Mouse (Mus musculus) hindbrain, embryonic 12.5 days (tissue): Measurements from ENCODE around the gene Prpf6. TPM values are rescaled to one million over a fixed set of nuclear protein-coding genes. Genes with fewer than 3 reads are reported as not detected.
A peak's percentile ranks its signal among the peaks of the same experiment; 100 is the strongest.

ENCODE experiments used
- ATAC-seq: fragments of 200-750 bp; cut with Nextera tagmentation; 2 replicates; pipeline ENCODE4 v1.8.0; 2017; ENCODE audit warnings: moderate TSS enrichment; ENCODE audit not compliant: low FRiP score
- H3K27ac ChIP-seq: fragments of 300-500 bp; sonication (generic); 2 replicates; pipeline ENCODE4 v1.5.1; 2016; ENCODE audit warnings: mild to moderate bottlenecking
- H3K27me3 ChIP-seq: fragments of 300-500 bp; sonication (generic); 2 replicates; pipeline ENCODE4 v1.6.1; 2016; ENCODE audit warnings: mild to moderate bottlenecking
- H3K36me3 ChIP-seq: fragments of 300-500 bp; sonication (generic); 2 replicates; pipeline ENCODE4 v1.6.1; 2016; ENCODE audit warnings: mild to moderate bottlenecking
- H3K4me1 ChIP-seq: fragments of 300-500 bp; sonication (generic); 2 replicates; pipeline ENCODE4 v1.6.1; 2016
- H3K4me2 ChIP-seq: fragments of 300-500 bp; sonication (generic); replicated peaks from 2 replicates; pipeline ENCODE4 v1.6.1; 2016; ENCODE audit warnings: mild to moderate bottlenecking
- H3K4me3 ChIP-seq: fragments of 300-500 bp; sonication (generic); 2 replicates; pipeline ENCODE4 v1.5.1; 2016; ENCODE audit warnings: mild to moderate bottlenecking
- H3K9ac ChIP-seq: fragments of 300-500 bp; sonication (generic); 2 replicates; pipeline ENCODE4 v1.6.1; 2016; ENCODE audit warnings: mild to moderate bottlenecking, moderate library complexity
- H3K9me3 ChIP-seq: fragments of 300-500 bp; sonication (generic); replicated peaks from 2 replicates; pipeline ENCODE4 v1.6.1; 2016; ENCODE audit warnings: mild to moderate bottlenecking
- WGBS: fragments of 180-500 bp; shearing (Covaris S2); methylation state at CpG from one replicate; pipeline ENCODE4 v1.1.7; 2016; 5-methylcytosine and 5-hydroxymethylcytosine counted together
- polyA plus RNA-seq: library from polyadenylated mRNA; unstranded; fragments of >200 nt; fragmentation: Nextera tagmentation; extraction: Ambion mirVana; gene quantifications from 2 replicates; pipeline ENCODE4 v1.2.1, GENCODE M21; 2016

The Prpf6 gene
- polyA plus RNA-seq, 1 experiment from 2014 or later: 72.4 TPM

DNA sequence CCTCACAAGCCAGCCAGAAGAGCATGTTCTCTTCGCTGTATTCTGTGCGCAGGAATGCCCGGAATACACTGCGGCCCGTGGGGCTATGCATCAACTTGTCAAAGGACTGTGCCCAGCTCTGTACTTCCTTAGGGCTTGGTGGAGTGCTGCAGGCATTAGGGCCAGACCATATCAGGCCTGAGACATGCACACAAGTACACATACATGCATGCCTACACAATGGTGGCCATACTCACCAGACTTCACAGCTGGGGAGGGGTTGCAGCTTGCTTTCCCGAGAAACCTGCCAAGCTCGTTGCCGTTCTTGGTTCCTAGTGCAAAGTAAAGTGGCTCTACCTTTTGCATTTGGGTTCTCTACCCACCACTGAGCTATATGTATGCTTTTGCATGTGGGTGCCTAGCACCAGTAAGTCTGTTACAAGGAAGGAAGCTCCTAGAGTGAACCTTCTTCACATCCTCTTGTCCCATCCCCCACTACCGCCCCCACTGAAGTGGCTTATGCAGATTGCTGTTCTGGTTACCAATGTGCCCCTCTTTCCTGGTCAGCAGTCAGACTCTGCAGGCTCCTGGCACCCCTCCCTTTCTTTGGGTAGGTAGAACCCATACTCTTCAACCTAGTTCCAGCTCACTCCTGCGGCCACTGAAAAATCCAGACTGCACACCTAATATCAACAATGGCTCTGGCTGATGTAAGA lies 97.9 kb downstream of the Prpf6 start:
- Histone ChIP-seq H3K9ac (no peak overlapping the region), H3K36me3 (peaks cover 33% of the 10 kb centered on the region), H3K4me2 (no peak overlapping the region), H3K27ac (no peak overlapping the region), H3K9me3 (no peaks in the 10 kb centered on the region), H3K4me1 (peaks cover 18% of the 10 kb centered on the region), H3K27me3 (no peaks in the 10 kb centered on the region), H3K4me3 (no peak overlapping the region)
- WGBS: 93% methylated on average over 10 of the region's 10 CpGs
- no peak for ATAC-seq

DNA sequence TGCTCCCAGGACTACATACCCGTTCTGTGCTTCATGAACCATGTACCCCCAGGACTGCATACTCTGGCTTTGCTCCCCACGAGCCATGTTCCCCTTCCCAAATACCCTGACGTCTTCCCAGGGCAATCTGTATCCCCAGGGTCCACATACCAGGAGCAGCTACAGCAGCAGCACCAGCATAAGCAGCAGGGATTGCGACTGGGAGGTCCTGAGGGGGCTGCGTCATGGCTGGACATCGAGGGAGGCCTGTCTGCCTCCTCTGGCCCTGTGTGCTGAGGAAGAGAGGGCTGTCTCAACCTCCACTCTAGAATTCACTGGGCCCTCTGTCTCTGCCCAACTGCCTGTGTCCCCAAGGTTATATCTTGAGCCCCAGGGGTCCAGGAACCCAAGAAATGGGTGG lies 99.4 kb downstream of the Prpf6 start:
- Histone ChIP-seq H3K9ac (0 out of 2 replicates have a peak overlapping the region, but pooled peaks have one; percentile 19), H3K4me3 (no peak overlapping the region), H3K9me3 (no peaks in the 10 kb centered on the region), H3K27me3 (peaks cover 7% of the 10 kb centered on the region; the same call in 1 of the 2 replicates), H3K4me2 (no peak overlapping the region), H3K27ac (no peak overlapping the region), H3K4me1 (peaks cover 18% of the 10 kb centered on the region), H3K36me3 (peaks cover 32% of the 10 kb centered on the region)
- ATAC-seq: no peak
- WGBS: 86% methylated on average over 6 of the region's 6 CpGs

DNA sequence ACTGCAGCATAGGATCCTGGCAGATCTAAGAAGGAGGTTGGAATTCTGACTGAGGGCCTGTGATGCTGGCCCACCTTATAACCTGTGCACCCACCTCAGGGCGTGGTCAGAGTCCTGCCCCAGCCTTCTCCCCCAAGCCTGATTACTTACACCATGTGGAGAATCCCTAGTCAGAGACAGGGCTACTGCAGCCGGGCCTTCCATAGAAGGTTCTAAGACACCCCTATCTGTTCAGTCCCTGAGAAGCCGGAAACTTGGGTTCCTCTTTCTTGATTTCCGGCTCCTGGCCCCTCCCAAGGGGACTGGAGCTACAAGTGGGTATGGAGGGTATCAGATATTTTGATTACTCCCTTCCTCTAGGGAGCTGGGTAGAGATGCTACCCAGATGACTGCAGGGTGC lies 99.9 kb downstream of the Prpf6 start:
- peaks cover 18% of the 10 kb centered on the region for H3K4me1 ChIP-seq
- H3K4me3 ChIP-seq: no peak overlapping the region
- H3K36me3 ChIP-seq: peaks cover 27% of the 10 kb centered on the region
- H3K27me3 ChIP-seq: peaks cover 7% of the 10 kb centered on the region; the same call in 1 of the 2 replicates
- H3K9ac ChIP-seq: no peak overlapping the region
- ATAC-seq: no peak
- H3K4me2 ChIP-seq: no peak overlapping the region
- H3K9me3 ChIP-seq: no peaks in the 10 kb centered on the region
- no peak overlapping the region for H3K27ac ChIP-seq
- WGBS: 91% methylated on average over 4 of the region's 4 CpGs

DNA sequence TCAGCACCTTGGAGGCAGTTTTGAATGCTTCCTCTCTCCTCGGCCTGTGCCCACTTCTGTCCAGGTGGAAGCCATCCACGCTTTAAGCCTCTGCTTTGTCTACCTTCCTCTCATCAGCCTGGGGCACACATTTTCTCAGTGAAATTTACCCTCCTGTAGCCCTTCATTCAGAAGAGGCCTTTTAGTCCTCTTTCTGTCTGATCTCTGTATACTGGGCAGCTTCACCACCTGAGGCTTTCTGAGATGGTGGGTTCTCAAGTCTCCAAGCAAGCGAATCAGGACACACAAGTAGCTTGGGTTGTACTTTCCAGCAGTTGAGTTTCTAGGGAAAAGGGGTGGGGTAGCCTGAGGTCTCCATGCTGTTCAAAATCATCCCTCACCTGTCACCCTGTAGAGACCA lies 100.6 kb downstream of the Prpf6 start:
- H3K27ac ChIP-seq: no peak overlapping the region
- WGBS: 92% methylated on average over 3 of the region's 3 CpGs
- H3K27me3 ChIP-seq: peaks cover 7% of the 10 kb centered on the region; the same call in 1 of the 2 replicates
- no peaks in the 10 kb centered on the region for H3K9me3 ChIP-seq
- H3K9ac ChIP-seq: no peak overlapping the region
- peak overlapping the region; percentile 68; the same call in 1 of the 2 replicates for H3K4me3 ChIP-seq
- peaks cover 18% of the 10 kb centered on the region for H3K4me1 ChIP-seq
- H3K36me3 ChIP-seq: peaks cover 20% of the 10 kb centered on the region
- ATAC-seq: no peak
- peak overlapping the region; percentile 95 for H3K4me2 ChIP-seq

DNA sequence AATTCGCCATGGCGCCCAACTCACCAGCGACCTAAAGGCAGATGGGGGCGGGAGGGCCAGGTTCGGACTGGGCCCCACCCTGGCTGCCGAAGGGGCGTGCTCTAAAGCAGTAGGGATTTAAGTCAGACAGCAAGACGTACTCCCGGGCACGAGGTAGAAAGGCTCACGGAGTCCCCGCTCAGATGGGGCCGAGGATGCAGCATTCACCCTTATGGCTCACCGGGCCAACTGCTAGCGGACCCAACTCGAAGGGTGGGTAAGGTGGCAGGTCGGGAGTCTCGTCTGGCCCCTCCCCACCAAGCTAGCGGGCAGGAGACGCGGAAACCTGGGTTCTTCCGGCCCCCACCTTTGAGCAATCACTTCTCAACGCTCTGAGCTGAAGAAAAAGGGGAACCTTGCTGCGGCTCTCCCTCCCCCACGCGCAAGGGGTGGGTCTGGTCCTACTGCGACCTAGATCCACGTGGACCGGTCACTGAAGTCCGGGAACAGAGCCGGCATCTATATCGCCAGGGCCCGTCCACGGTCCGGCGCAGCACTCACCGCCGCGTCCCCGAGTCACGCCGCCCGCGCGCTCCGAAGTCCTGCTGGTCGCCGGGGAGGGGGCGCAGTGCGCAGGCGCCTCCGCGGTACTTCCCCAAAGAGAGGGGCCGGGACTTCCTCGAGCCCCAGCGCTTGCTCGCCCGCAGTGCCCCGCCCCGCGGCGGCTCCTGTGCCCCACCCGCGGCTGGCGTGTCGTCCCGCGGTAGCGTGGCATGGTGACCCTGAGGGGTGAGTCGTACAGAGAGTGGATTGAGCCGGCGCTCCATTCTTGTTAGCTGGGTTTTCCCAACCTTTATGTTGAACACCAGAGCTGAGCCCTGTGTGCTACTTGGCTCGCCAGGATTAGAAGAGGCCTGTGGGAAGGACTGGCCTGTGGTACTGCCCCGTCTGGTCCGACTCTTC lies 101.9 kb downstream of the Prpf6 start, which contains the start of gene Rgs19:
Gene Rgs19, minus strand, starts transcription at position 639 of the 942 bp plus-strand sequence.
- Histone ChIP-seq H3K36me3 (peaks cover 9% of the 10 kb centered on the region), H3K27me3 (peaks cover 10% of the 10 kb centered on the region; the same call in 1 of the 2 replicates), H3K27ac (peak within 1 kb of the TSS; percentile 67), H3K4me2 (peak within 1 kb of the TSS; percentile 95), H3K9ac (peak within 1 kb of the TSS; percentile 85), H3K4me1 (peaks cover 18% of the 10 kb centered on the region), H3K9me3 (no peaks in the 10 kb centered on the region), H3K4me3 (peak within 1 kb of the TSS; percentile 68)
- ATAC-seq: peak; percentile 89
- under 1% methylated on average over 75 of the region's 75 CpGs for WGBS

DNA sequence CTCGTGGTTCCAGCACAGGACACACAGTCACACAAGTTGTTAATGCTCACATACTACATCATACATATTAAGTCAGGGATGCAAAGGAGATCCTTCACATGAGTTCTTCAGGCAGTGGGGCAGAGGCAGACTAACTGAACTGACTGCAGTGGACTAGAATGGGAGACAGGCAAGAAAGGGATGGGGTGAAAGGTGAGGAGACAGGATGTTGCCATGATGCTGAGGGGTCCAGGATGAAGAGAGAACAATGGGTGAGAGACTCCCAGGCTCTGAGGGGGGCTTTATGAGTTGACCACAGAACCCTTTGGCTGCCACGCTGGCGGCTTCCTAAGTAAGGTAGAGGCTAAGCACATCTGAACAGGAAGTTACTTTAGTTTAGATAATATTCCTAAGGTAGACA lies 102.9 kb downstream of the Prpf6 start:
- 89% methylated on average over 3 of the region's 3 CpGs for WGBS
- Histone ChIP-seq H3K4me3 (0 out of 2 replicates have a peak overlapping the region, but pooled peaks have one; percentile 68), H3K9ac (no peak overlapping the region), H3K4me2 (peak overlapping the region; percentile 95; the same call in 1 of the 2 replicates), H3K27me3 (peaks cover 10% of the 10 kb centered on the region; the same call in 1 of the 2 replicates), H3K9me3 (no peaks in the 10 kb centered on the region), H3K27ac (no peak overlapping the region), H3K4me1 (peaks cover 18% of the 10 kb centered on the region), H3K36me3 (no peaks in the 10 kb centered on the region)
- ATAC-seq: no peak

DNA sequence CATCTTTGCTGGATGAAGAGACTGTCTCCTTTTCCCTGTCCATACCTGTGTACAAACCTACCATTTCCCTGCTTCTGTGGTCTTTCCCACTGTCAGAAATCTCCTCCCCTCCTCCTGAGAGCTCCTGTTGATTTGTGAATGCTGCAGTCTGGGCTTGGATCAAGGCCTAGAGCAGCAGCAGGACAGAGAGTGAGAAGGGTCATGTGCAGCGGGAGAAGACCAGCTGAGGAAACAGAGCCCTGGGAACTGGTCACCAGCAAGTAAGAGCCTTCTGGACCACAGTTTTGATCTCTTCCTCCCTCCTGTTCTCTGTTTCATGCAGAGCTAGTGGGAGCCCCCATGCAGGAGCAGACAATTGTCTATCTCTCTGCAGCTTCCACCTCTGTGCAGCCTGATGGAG lies 104.1 kb downstream of the Prpf6 start:
- H3K4me1 ChIP-seq: peaks cover 18% of the 10 kb centered on the region
- WGBS: 75% methylated on average over 1 of the region's 1 CpGs
- H3K4me2 ChIP-seq: no peak overlapping the region
- no peak overlapping the region for H3K9ac ChIP-seq
- H3K9me3 ChIP-seq: no peaks in the 10 kb centered on the region
- H3K27ac ChIP-seq: no peak overlapping the region
- no peaks in the 10 kb centered on the region for H3K36me3 ChIP-seq
- ATAC-seq: no peak
- peaks cover 10% of the 10 kb centered on the region; the same call in 1 of the 2 replicates for H3K27me3 ChIP-seq
- no peak overlapping the region for H3K4me3 ChIP-seq

DNA sequence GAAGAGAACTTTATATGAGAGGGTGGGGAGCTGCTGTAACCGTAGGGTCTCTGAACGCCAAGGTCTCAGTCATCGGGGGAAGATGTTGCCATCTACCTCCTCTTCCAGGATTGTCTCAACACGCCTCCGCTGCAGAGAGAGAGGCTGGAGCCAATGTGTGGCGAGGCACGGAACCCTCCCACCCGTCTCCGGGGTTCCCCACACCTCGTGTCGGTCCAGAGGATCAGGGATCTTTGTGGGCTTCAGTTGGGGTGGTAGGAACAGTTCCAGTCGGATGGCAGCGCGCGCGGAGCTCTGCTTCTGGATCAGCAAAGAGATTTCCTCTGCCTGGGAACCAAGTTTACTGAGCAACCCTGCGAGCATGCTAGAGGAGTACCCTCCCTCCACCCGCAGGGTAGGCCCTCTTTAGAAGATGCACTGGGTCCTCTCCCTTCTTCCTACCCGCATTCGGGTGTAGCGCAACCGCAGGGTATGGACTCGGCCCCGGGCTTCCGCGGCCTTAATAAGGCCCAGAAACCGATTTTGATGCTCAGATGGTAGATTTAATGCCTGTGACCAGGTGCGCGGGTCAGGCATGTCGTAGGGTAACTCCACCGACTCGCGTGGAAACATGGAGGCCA lies 105.2 kb downstream of the Prpf6 start:
- H3K9me3 ChIP-seq: no peaks in the 10 kb centered on the region
- no peak overlapping the region for H3K9ac ChIP-seq

DNA sequence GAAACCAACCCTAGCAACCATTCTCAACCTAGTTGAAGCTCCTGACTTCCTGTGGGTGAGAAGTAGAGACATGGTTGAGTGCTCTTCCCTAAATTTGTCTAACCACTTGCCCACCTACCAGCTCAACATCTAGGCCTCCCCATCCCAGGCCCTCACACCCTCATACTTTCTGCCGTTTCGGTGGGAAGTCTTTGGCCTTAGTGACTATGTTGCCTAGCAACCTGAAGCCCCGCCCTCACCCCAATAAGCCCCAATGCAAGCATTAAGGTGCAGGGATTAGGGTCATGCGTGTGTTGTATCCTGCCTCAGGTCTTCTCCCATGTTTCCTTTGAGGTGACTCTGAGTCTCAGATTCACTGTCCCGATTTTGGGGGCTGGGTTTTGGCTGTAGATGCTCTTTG lies 106.6 kb downstream of the Prpf6 start, which contains the start of gene Lkaaear1:
Gene Lkaaear1, minus strand, starts transcription at position 202 of the 400 bp plus-strand sequence.
- H3K9ac ChIP-seq: no peak within 1 kb of the TSS
- H3K4me3 ChIP-seq: no peak within 1 kb of the TSS
- H3K27ac ChIP-seq: no peak within 1 kb of the TSS
- H3K27me3 ChIP-seq: peaks cover 10% of the 10 kb centered on the region; the same call in 1 of the 2 replicates
- 51% methylated on average over 5 of the region's 5 CpGs for WGBS
- no peaks in the 10 kb centered on the region for H3K9me3 ChIP-seq
- no peak for ATAC-seq
- H3K36me3 ChIP-seq: no peaks in the 10 kb centered on the region
- H3K4me1 ChIP-seq: peaks cover 6% of the 10 kb centered on the region
- no peak within 1 kb of the TSS for H3K4me2 ChIP-seq

More for the DNA sequence above, 105.2 kb downstream of the Prpf6 start:
- peaks cover 18% of the 10 kb centered on the region for H3K4me1 ChIP-seq
- no peaks in the 10 kb centered on the region for H3K36me3 ChIP-seq
- peaks cover 10% of the 10 kb centered on the region; the same call in 1 of the 2 replicates for H3K27me3 ChIP-seq
- H3K4me3 ChIP-seq: no peak overlapping the region
- 72% methylated on average over 33 of the region's 33 CpGs for WGBS
- no peak overlapping the region for H3K27ac ChIP-seq
- H3K4me2 ChIP-seq: no peak overlapping the region
- no peak for ATAC-seq
